Mouse (Mus musculus): ENCODE measurements around the gene Arhgap35.

Gene Arhgap35

GRCm38 (mm10) chr7:16604141-16604540, 10.7 kb downstream of the Arhgap35 start:
- DNase-seq (ENCODE audit: low spot score), result no peak

DNA sequence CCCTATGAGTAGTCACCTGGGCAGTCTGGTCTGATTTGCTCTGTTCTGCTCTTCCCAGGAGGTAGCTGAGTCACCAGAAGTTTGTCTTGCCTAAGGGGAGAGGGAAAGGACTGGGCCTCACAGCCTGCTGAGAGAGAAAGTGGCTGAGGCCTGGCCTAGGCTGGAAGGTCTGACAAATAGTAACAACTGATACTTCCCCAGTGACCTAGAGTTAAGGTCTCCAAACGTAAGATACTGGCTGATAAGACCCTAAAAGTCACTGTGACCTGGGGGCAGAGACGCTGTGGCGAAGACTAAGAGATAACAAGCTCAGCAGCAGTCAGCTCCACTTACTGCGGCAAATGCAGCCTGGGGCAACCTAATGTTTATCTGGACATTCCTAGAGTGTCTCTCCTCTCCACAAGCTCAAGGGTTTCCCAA, 13.1 kb downstream of the Arhgap35 start:
- no peak for DNase-seq (ENCODE audit: low spot score)

GRCm38 (mm10) chr7:16599006-16599405, 15.8 kb downstream of the Arhgap35 start:
- DNase-seq (ENCODE audit: low spot score), result no peak

- no peak for DNase-seq (ENCODE audit: low spot score)
Observed at GRCm38 (mm10) chr7:16591292-16591691, 23.5 kb downstream of the Arhgap35 start.

GRCm38 (mm10) chr7:16587649-16588048, 27.1 kb downstream of the Arhgap35 start:
- no peak for DNase-seq (ENCODE audit: low spot score)

GRCm38 (mm10) chr7:16584384-16584783, 30.4 kb downstream of the Arhgap35 start:
- no peak for DNase-seq (ENCODE audit: low spot score)

- DNase-seq (ENCODE audit: low spot score), result no peak
Observed at GRCm38 (mm10) chr7:16583775-16584174, 31.0 kb downstream of the Arhgap35 start.

DNA sequence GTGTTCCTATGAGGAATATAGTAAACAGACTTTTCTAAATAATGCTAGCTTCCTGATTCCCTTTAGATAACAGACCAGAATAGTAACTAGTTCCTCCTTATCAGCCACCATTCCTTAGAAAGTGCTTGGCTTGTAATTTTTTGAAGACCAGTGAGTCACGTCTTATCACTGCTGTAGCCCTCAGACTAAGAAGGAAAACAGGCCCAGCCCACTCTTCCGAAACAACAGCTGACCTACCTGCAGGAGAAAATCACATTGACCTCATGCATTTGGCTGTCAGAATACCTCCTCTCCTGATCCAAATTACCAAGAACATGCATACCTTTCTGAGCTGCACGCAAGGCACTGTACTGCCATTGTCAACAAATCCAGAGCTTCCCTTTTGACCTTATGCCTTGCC, 32.5 kb downstream of the Arhgap35 start:
- DNase-seq (ENCODE audit: low spot score), result peak; percentile 27

- DNase-seq (ENCODE audit: low spot score), result no peak
Observed at GRCm38 (mm10) chr7:16581276-16582100, 33.3 kb downstream of the Arhgap35 start.

DNA sequence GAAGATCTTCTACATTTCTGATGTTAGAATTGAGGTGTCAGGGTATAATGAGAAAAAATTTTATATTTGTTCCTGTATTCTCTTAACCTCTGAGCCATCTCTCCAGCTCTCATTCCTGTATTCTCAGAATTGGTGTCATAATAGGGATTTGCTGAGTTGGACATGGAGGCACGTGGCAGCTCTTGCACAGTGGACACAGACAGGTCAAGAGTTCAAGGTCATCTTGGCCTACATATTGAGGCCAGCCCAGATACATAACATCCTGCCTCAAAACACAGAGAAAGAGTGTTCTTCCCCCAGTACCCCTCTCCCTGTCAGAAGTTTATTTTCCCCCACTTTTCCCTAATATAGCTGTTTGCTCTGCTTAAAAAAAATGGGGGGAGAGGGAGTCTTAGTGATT, 38.1 kb downstream of the Arhgap35 start:
- DNase-seq (ENCODE audit: low spot score), result no peak

GRCm38 (mm10) chr7:16571191-16571590, 43.6 kb downstream of the Arhgap35 start:
- no peak for DNase-seq (ENCODE audit: low spot score)

- DNase-seq (ENCODE audit: low spot score), result no peak
Observed at GRCm38 (mm10) chr7:16570737-16571136, 44.1 kb downstream of the Arhgap35 start.

DNA sequence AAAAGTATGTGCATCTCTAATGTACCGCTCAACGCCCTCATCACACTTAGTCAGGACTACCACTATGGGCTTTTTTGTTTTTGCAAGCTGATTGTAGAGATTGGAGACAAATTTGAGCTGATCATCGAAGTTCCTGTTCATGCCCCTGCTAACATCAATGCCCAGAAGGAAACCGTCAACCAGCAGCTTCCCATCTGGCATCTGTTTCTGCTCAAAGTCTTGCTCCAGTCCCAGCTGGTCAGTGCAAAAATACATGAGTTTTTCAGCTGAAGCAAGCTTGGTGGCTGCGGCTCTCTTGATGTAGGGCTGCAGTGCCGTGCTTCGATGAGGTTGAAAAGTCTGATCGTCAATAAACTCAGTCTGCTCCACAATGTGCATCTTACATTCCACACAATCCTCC, 50.3 kb downstream of the Arhgap35 start:
- no peak for DNase-seq (ENCODE audit: low spot score)

DNA sequence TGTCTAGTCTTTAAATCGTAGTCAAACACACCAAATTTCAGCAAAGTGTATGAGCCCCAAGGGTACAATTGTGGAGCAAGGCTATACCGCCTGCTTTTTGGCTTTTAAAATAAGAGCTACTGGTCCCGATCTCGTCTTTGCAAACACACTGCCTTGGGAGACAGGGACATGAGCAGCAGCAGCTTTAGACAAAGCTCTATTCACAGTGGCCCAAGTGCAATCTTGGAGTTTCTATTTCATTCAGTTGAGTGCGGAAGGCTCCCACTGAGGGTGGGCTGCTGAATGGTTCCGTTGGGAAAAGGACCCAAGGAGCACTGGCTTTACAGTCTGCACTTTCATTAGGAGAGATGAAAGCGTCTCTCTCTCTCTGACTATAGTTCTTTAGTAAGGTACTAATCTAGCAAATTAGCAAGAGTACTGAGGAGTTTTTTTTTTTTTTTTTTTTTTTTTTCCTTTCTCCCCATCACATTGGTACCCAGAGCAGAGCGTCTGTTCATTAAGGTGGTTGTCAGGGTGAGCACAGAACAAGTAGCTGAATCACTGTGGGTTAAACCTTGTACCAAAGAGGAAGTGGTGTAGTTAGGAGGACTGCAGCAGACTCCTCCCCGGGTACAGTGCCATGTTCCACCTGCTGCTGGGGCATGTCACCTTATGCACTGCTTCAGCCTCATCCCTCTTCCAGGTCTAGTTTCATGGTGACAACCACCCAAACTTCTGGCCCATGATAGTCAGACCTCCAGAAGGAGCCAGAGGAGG, 56.8 kb downstream of the Arhgap35 start:
- no peak for DNase-seq (ENCODE audit: low spot score)

DNA sequence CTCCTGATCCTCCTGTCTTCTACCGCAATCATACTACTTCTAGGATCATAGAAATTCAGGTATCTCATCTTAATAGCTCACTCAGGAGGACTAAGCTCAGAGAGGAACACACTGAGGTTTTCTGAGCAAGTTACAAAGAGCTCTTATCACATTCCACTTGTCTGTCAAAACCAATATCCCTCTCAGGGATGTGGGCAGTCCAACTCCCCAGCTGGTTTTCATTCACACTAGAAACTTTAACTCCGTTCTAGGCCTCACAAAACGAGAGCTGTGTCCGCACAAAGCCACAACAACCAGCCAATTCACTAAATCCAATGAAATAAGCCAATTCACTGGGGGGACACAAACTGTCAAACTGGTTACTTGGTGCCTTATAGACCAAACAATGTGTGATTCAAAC, 57.5 kb downstream of the Arhgap35 start:
- DNase-seq (ENCODE audit: low spot score), result no peak

DNA sequence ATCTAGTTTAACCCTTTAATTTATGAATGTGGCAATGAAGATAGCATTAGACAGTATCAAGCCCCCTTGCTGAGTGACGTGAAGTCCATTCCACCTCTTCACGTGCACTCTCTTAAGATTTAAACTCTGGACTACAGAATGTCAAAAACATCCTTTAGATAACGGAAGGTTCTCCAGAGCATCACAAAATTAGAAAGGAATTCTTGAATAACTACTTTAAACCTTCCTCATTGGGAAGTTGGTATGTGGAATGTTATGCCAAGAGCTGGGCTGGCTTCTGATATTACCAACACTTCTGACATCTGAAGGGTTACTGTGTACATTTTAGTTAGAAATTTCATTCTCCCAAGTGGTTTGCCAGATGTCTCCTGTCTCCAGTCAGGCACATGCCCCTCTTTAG, 60.6 kb downstream of the Arhgap35 start:
- DNase-seq (ENCODE audit: low spot score), result no peak

DNA sequence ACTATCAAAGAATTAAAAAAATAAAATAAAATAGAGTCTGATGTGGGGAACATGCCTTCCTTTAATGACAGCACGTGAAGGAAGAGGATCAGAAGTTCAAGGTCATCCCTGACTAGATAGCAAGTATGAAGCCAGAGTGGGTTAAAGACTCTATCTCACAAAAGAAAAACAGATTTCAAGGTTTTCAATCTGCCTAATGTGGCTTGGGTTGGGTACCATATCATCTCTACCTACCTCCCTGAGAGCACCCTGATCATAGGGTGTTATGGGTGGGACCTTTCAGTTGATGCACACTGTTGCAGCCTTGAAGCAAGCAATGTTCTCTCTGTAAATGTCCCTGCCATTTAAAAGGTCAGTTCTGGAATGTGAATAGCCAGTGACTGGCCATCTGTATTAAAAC, 63.2 kb downstream of the Arhgap35 start:
- no peak for DNase-seq (ENCODE audit: low spot score)

- no peak for DNase-seq (ENCODE audit: low spot score)
Observed at GRCm38 (mm10) chr7:16549299-16549698, 65.5 kb downstream of the Arhgap35 start.

DNA sequence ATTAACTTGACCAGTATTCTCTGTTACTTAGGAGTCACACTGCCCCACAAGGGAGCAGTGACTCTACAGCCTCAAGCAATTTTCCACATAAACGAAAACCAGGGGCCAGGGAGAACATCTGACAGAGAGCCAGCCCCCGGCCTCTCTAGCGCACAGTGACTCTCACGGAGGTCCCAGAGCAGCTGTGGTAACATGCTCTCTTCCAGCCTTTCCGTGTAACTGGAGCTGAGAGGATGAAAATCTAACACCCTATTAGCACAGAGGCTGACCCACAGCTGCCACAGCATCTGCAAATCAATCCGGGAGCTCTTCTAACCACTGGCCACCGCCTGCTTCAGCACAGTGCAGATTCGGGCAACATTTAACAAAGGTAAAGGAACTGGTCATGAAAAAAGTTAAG, 70.0 kb downstream of the Arhgap35 start:
- no peak for DNase-seq (ENCODE audit: low spot score)

DNA sequence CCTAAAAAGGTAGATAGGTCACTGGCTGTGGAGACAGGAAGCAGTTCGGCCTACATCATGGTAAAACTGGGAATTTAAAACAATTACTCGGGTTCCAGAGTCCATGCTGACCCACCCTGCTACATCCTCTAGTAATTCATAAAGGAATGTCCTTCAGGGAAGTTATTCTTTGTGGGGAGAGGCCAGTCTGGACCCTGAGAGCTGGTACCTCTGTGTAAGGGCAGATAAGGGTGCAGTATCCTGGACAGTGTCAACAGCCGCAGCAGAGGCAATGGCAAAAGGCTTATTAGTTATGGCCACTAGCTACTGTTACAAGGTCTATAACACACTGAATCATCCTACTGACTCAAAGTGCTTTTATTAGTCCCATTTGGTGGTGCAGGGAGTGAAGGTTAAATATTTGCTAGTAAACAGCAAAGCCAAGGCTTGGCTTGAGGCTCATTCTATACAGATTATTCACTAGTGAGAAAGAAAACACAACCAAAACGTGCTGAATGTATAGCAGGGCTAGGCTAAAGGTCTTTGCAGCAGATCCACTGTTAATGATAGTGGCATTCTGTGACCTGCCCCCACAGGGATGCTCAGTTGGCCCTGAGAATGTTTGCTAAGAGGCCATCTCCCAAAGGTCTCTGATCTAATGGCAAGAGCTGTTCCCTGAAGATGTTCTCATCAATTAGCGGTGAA, 77.4 kb downstream of the Arhgap35 start:
- DNase-seq (ENCODE audit: low spot score), result no peak

GRCm38 (mm10) chr7:16525995-16526394, 88.8 kb downstream of the Arhgap35 start:
- no peak for DNase-seq (ENCODE audit: low spot score)

DNA sequence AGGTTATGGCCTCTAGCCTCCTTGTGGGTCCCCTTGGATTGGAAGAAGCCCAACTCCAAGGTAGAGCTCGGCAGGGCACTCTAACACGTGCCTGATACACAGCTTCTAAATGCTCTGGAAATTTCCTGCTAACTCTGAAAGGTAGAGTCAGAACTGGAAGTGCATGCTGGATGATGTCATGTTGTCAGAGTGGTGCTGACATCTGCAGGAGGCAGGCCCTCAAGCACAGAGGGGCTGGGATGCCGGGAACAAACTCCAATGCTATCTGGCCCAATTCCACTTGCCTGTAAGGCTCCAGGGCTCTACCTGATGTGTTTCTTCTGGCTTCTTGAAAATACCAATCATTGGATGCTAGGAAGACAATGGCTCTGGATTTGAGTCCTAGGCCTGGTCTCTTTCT, 89.3 kb downstream of the Arhgap35 start:
- DNase-seq (ENCODE audit: low spot score), result no peak

DNA sequence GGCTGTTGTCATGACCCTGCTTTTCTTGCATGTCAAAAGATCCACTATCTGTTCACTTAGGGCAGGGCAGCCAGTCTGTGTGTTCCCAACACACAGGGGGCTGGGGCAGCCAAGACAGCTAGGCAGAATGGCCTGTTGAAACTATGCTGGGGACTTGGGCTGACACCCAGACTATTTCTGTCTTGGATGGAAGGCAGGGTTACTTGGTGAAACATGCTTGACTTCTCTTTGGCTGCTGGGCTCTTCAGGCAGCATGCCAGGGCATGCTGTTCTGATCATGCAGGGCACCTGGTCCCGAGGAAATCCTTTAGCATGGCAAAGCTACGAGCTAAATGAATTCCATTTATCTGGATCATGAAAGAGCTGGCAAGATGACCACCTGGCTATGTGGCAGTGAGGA, 90.5 kb downstream of the Arhgap35 start:
- no peak for DNase-seq (ENCODE audit: low spot score)
